Mouse (Mus musculus) kidney, adult 2 months (tissue): ENCODE measurements around the gene Per3.
A peak's percentile ranks its signal among the peaks of the same experiment; 100 is the strongest.

Experiments used
- CTCF ChIP-seq: fragments of 200-500 bp; conservative IDR thresholded peaks from 2 replicates; pipeline ENCODE4 v1.5.1; 2011; ENCODE audit warnings: low read depth, mild to moderate bottlenecking, control low read depth, low read length, moderate library complexity, mixed read lengths; ENCODE audit not compliant: insufficient read depth, insufficient read length
- POLR2A ChIP-seq: fragments of 200-500 bp; IDR thresholded peaks from one replicate; pipeline ENCODE4 v1.6.1; 2011; ENCODE audit warnings: low read depth, low read length, control low read depth

DNA sequence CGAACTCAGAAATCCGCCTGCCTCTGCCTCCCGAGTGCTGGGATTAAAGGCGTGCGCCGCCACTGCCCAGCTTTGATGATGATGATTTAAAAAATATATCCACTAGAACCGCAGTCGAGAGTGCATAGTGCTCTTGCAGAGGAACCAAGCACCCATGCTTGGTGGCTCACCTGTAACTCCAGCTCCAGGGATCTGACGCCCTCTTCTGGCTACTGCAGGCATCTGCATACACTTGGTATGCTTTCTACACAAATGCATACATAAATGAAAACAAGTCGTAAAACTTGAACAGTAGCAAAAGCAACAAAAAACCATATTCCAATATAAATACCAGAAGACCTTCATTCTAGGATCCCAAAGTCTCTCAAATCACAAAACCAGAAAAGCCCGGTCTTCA is 78.9 kb downstream of the Per3 start:
- TF ChIP-seq POLR2A (no peak), CTCF (peak; percentile 32; the same call in 1 of the 2 replicates)
